Mouse (Mus musculus) skeletal muscle tissue, postnatal 0 days (tissue): ENCODE results near the gene Rfxap. TPM values are rescaled to one million over a fixed set of nuclear protein-coding genes. Genes with fewer than 3 reads are reported as not detected.

Experiments used
- polyA plus RNA-seq: library from polyadenylated mRNA; unstranded; fragments of >200 nt; fragmentation: Nextera tagmentation; extraction: Ambion mirVana; gene quantifications from 2 replicates; pipeline ENCODE4 v1.2.1, GENCODE M21; 2015

Gene Rfxap
- 29.3 and 34.4 TPM in 2 replicates for polyA plus RNA-seq

GRCm38 (mm10) chr3:54807666-54808217, at the start of gene Rfxap:
TSS of gene Rfxap (minus strand) at chr3:54807791.

GRCm38 (mm10) chr3:54755145-54756041, 52.2 kb downstream of the Rfxap start, which contains the start of gene Smad9:
TSS of gene Smad9 (plus strand) at chr3:54755582.

Other genes starting within 250 kb of the Rfxap start
- gene Supt20, start 115.0 kb downstream of the Rfxap start, polyA plus RNA-seq: 36.1 and 37.6 TPM in 2 replicates
- 0.22 TPM in 1 of 2 replicates, not detected in the other for gene Gm21958, start 93.4 kb downstream of the Rfxap start, polyA plus RNA-seq
- 32.3 and 32.5 TPM in 2 replicates for gene Exosc8, start 72.4 kb downstream of the Rfxap start, polyA plus RNA-seq
- gene Alg5, start 72.3 kb downstream of the Rfxap start, polyA plus RNA-seq: 38.2 and 49.3 TPM in 2 replicates
- 0.04 and 0.06 TPM in 2 replicates for gene Smad9, start 52.2 kb downstream of the Rfxap start, polyA plus RNA-seq
- not detected in 2 replicates for gene Sertm1, start 108.1 kb upstream of the Rfxap start, polyA plus RNA-seq
- gene Ccna1, start 247.7 kb upstream of the Rfxap start, polyA plus RNA-seq: 0.36 and 0.55 TPM in 2 replicates